Mouse (Mus musculus): ENCODE measurements around the gene Plk2.
A peak's percentile ranks its signal among the peaks of the same experiment; 100 is the strongest.
"Not testable (repeated sequence)": the region's sequence is repeated elsewhere in the genome, so short reads cannot be mapped to it uniquely, and the experiment has no call there.

Gene Plk2

GRCm38 (mm10) chr13:110404686-110405085 lies 9.8 kb downstream of the Plk2 start:
- not testable (repeated sequence) for DNase-seq (ENCODE audit: low spot score in 2 of 2)

GRCm38 (mm10) chr13:110406152-110406551 lies 11.3 kb downstream of the Plk2 start:
- peak in 1 of 2 experiments; percentile 17 for DNase-seq (ENCODE audit: low spot score in 2 of 2)

GRCm38 (mm10) chr13:110412572-110413209 lies 17.8 kb downstream of the Plk2 start:
- no peak for DNase-seq (ENCODE audit: low spot score in 2 of 2)

- no peak for DNase-seq (ENCODE audit: low spot score in 2 of 2)
Observed at GRCm38 (mm10) chr13:110418656-110419055, 23.8 kb downstream of the Plk2 start.

- DNase-seq (ENCODE audit: low spot score in 2 of 2): no peak
Observed at GRCm38 (mm10) chr13:110419640-110420039, 24.8 kb downstream of the Plk2 start.

- DNase-seq (ENCODE audit: low spot score in 2 of 2): no peak
Observed at GRCm38 (mm10) chr13:110422434-110422833, 27.6 kb downstream of the Plk2 start.

GRCm38 (mm10) chr13:110425512-110426222 lies 30.8 kb downstream of the Plk2 start:
- DNase-seq (ENCODE audit: low spot score in 2 of 2): no peak

GRCm38 (mm10) chr13:110431388-110431787 lies 36.5 kb downstream of the Plk2 start:
- DNase-seq (ENCODE audit: low spot score in 2 of 2): no peak

- no peak for DNase-seq (ENCODE audit: low spot score in 2 of 2)
Observed at GRCm38 (mm10) chr13:110432062-110432566, 37.3 kb downstream of the Plk2 start.

- DNase-seq (ENCODE audit: low spot score in 2 of 2): no peak
Observed at GRCm38 (mm10) chr13:110432613-110433012, 37.8 kb downstream of the Plk2 start.

- DNase-seq (ENCODE audit: low spot score in 2 of 2): no peak
Observed at GRCm38 (mm10) chr13:110436692-110437091, 41.8 kb downstream of the Plk2 start.

- peak in 1 of 2 experiments; percentile 35 for DNase-seq (ENCODE audit: low spot score in 2 of 2)
Observed at GRCm38 (mm10) chr13:110438624-110439023, 43.8 kb downstream of the Plk2 start.

GRCm38 (mm10) chr13:110444335-110444734 lies 49.5 kb downstream of the Plk2 start:
- no peak for DNase-seq (ENCODE audit: low spot score in 2 of 2)

- no peak for DNase-seq (ENCODE audit: low spot score in 2 of 2)
Observed at GRCm38 (mm10) chr13:110444894-110445293, 50.0 kb downstream of the Plk2 start.

- DNase-seq (ENCODE audit: low spot score in 2 of 2): peak in 1 of 2 experiments; percentile 58
Observed at GRCm38 (mm10) chr13:110446434-110446833, 51.6 kb downstream of the Plk2 start.

GRCm38 (mm10) chr13:110450056-110450455 lies 55.2 kb downstream of the Plk2 start:
- no peak for DNase-seq (ENCODE audit: low spot score in 2 of 2)
